Mouse (Mus musculus): Measurements from ENCODE around the gene Rims4. TPM values are rescaled to one million over a fixed set of nuclear protein-coding genes. Genes with fewer than 3 reads are reported as not detected.

The Rims4 gene
- polyA plus RNA-seq, 2 experiments, result 0.12 to 0.19 TPM

DNA sequence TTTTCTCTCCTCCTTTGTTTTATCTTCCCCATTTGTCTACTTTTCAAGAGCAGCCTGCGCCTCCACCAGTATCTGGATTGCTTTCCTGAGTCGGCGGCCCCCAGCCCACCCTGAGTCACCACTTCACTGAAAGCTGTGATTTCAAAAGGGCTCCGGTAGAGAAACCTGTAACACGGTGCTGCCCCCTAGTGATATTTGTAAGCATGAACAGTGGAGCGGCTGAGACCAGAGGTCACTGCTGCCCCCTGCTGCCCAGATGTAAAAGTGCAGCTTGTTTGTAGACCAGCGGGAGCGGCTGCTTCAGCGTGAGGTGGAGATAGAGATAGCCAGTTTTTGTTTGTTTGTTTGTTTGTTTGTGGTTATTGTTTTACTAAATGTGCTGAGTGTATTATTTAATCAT lies 80.4 kb downstream of the Rims4 start:
- H3K27ac ChIP-seq (replicated peaks; ENCODE audit: low read depth, low read length), result no peak overlapping the region
- 21% methylated on average over 9 of the region's 9 CpGs for WGBS
- no peaks in the 10 kb centered on the region for H3K36me3 ChIP-seq (ENCODE audit: control insufficient read depth, insufficient read depth, low read length)
- H3K4me1 ChIP-seq (ENCODE audit: control insufficient read depth, insufficient read depth, low read length), result no peaks in the 10 kb centered on the region
- H3K4me2 ChIP-seq (replicated peaks; ENCODE audit: low read depth, low read length, severe bottlenecking), result no peak overlapping the region
- TF ChIP-seq POLR2A (IDR thresholded peaks at IDR 0.05; ENCODE audit: borderline replicate concordance, extremely low read depth, insufficient read depth, insufficient read length), result peak; percentile 27; the same call in 1 of the 2 replicates
- no peaks in the 10 kb centered on the region for H3K27me3 ChIP-seq (ENCODE audit: control insufficient read depth, insufficient read depth, low read length)
- no peak overlapping the region for H3K4me3 ChIP-seq (replicated peaks; ENCODE audit: low read length)
- DNase-seq (ENCODE audit: low spot score) (peak; percentile 71), ATAC-seq (ENCODE audit: low FRiP score, low read depth) (peak; percentile 63; the same call in 1 of the 2 replicates)
- no peak overlapping the region for H3K9ac ChIP-seq (ENCODE audit: low read depth, low read length, severe bottlenecking)
- no peaks in the 10 kb centered on the region for H3K9me3 ChIP-seq (ENCODE audit: control insufficient read depth, low read length)

DNA sequence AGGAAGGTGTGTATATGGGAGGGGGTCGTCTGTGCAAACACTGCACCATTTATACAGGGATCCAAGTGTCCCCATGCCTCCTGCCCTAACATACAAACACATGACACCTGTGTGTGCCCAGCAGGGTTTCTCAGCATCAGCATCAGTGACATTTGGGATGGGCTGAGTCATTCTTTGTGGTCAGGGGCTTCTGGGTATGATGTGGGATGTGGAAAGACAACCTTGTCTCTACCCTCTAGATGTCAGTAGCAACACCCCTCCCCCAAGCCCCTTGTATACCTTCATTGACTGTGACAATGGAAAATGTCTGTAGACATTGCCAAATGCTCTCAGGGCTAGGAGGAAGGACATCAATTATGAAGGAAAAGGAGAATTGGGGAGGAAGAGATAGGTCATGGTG lies 87.3 kb downstream of the Rims4 start:
- Histone ChIP-seq H3K4me2 (replicated peaks; ENCODE audit: low read depth, low read length, severe bottlenecking) (no peak overlapping the region), H3K4me1 (ENCODE audit: control insufficient read depth, insufficient read depth, low read length) (no peaks in the 10 kb centered on the region), H3K27me3 (ENCODE audit: control insufficient read depth, insufficient read depth, low read length) (no peaks in the 10 kb centered on the region), H3K9me3 (ENCODE audit: control insufficient read depth, low read length) (no peaks in the 10 kb centered on the region), H3K9ac (ENCODE audit: low read depth, low read length, severe bottlenecking) (no peak overlapping the region), H3K36me3 (ENCODE audit: control insufficient read depth, insufficient read depth, low read length) (no peaks in the 10 kb centered on the region), H3K27ac (replicated peaks; ENCODE audit: low read depth, low read length) (no peak overlapping the region), H3K4me3 (replicated peaks; ENCODE audit: low read length) (no peak overlapping the region)
- ATAC-seq (ENCODE audit: low FRiP score, low read depth) (no peak), DNase-seq (ENCODE audit: low spot score) (no peak)
- WGBS, result 44% methylated on average over 1 of the region's 1 CpGs
- TF ChIP-seq POLR2A (IDR thresholded peaks at IDR 0.05; ENCODE audit: borderline replicate concordance, extremely low read depth, insufficient read depth, insufficient read length), result no peak

DNA sequence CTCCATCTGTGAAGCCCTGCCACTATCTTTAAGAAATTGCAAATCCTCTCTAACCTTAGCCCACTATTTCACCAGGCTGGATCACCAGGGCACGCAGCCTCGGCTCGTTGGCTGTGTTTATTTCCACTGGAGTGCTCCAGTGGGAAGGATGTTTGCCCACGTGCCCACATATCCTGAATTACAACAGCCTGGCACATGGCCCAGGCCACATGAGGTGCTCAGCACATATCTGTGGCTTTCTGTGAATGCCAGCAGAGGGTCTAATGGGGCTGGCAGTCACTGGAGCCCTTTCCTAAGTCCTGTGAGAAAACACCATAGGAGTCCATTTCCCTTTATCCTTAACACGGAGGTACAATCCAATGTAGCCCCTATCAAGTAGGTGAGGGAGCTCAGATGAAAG lies 92.0 kb downstream of the Rims4 start:
- ATAC-seq (ENCODE audit: low FRiP score, low read depth), result no peak
- Histone ChIP-seq H3K4me1 (ENCODE audit: control insufficient read depth, insufficient read depth, low read length) (0 out of 2 replicates have a peak, but pooled peaks cover 3% of the 10 kb centered on the region), H3K9me3 (ENCODE audit: control insufficient read depth, low read length) (no peaks in the 10 kb centered on the region), H3K36me3 (ENCODE audit: control insufficient read depth, insufficient read depth, low read length) (no peaks in the 10 kb centered on the region), H3K27ac (replicated peaks; ENCODE audit: low read depth, low read length) (no peak overlapping the region), H3K4me3 (replicated peaks; ENCODE audit: low read length) (no peak overlapping the region), H3K4me2 (replicated peaks; ENCODE audit: low read depth, low read length, severe bottlenecking) (no peak overlapping the region), H3K27me3 (ENCODE audit: control insufficient read depth, insufficient read depth, low read length) (no peaks in the 10 kb centered on the region), H3K9ac (ENCODE audit: low read depth, low read length, severe bottlenecking) (0 out of 2 replicates have a peak overlapping the region, but pooled peaks have one; percentile 7)
- WGBS, result 73% methylated on average over 5 of the region's 5 CpGs
- DNase-seq (ENCODE audit: low spot score), result no peak
- no peak for TF ChIP-seq POLR2A (IDR thresholded peaks at IDR 0.05; ENCODE audit: borderline replicate concordance, extremely low read depth, insufficient read depth, insufficient read length)

DNA sequence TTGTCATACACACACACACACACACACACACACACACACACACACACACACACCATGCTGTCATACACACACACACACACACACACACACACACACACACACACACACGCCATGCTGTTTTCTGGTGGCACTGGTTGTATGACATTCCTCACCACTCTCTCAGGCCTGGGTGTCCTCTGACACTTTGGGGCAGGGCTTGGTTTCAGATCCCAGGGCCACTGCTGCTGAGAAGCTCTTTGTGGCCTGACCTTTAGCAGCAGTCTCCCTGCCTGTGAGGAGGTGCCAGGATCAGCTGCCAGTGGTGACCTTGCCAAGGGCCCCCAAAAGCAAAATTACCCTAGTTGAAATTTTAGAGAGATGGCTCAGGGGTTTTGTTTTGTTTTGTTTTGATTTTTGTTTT lies 92.6 kb downstream of the Rims4 start:
- no peak for TF ChIP-seq POLR2A (IDR thresholded peaks at IDR 0.05; ENCODE audit: borderline replicate concordance, extremely low read depth, insufficient read depth, insufficient read length)
- H3K36me3 ChIP-seq (ENCODE audit: control insufficient read depth, insufficient read depth, low read length), result no peaks in the 10 kb centered on the region
- H3K4me3 ChIP-seq (replicated peaks; ENCODE audit: low read length), result no peak overlapping the region
- H3K27ac ChIP-seq (replicated peaks; ENCODE audit: low read depth, low read length), result no peak overlapping the region
- ATAC-seq (ENCODE audit: low FRiP score, low read depth) (no peak), DNase-seq (ENCODE audit: low spot score) (no peak)
- no peaks in the 10 kb centered on the region for H3K27me3 ChIP-seq (ENCODE audit: control insufficient read depth, insufficient read depth, low read length)
- H3K9me3 ChIP-seq (ENCODE audit: control insufficient read depth, low read length), result no peaks in the 10 kb centered on the region
- WGBS, result 84% methylated on average over 1 of the region's 1 CpGs
- no peak overlapping the region for H3K4me2 ChIP-seq (replicated peaks; ENCODE audit: low read depth, low read length, severe bottlenecking)
- 0 out of 2 replicates have a peak, but pooled peaks cover 3% of the 10 kb centered on the region for H3K4me1 ChIP-seq (ENCODE audit: control insufficient read depth, insufficient read depth, low read length)
- H3K9ac ChIP-seq (ENCODE audit: low read depth, low read length, severe bottlenecking), result no peak overlapping the region

DNA sequence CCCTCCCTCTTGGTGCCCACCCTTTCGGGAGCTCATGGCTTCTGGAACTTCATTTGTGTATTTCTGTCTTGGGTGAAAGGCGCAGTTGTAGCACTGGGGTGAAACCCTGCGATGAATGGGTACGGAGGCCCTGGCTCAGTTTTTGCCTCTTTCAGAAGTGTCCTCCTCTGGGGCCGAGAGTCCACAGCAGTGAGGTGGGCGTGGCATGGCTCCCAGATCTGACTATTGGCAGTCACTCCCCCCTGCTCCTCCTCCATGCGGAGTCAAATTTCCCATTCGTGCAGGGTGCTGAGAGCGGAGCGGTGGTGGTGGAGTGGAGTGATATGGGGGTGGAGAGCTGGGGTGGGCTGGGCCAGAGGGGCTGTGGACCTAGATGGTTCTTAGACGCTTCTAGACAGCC lies 94.7 kb downstream of the Rims4 start:
- H3K9me3 ChIP-seq (ENCODE audit: control insufficient read depth, low read length), result no peaks in the 10 kb centered on the region
- 0 out of 2 replicates have a peak, but pooled peaks cover 3% of the 10 kb centered on the region for H3K4me1 ChIP-seq (ENCODE audit: control insufficient read depth, insufficient read depth, low read length)
- no peaks in the 10 kb centered on the region for H3K36me3 ChIP-seq (ENCODE audit: control insufficient read depth, insufficient read depth, low read length)
- DNase-seq (ENCODE audit: low spot score), result peak; percentile 63
- 18% methylated on average over 9 of the region's 11 CpGs for WGBS
- H3K27ac ChIP-seq (replicated peaks; ENCODE audit: low read depth, low read length), result no peak overlapping the region
- no peak overlapping the region for H3K9ac ChIP-seq (ENCODE audit: low read depth, low read length, severe bottlenecking)
- H3K27me3 ChIP-seq (ENCODE audit: control insufficient read depth, insufficient read depth, low read length), result no peaks in the 10 kb centered on the region
- no peak for ATAC-seq (ENCODE audit: low FRiP score, low read depth)
- no peak for TF ChIP-seq POLR2A (IDR thresholded peaks at IDR 0.05; ENCODE audit: borderline replicate concordance, extremely low read depth, insufficient read depth, insufficient read length)
- no peak overlapping the region for H3K4me3 ChIP-seq (replicated peaks; ENCODE audit: low read length)
- H3K4me2 ChIP-seq (replicated peaks; ENCODE audit: low read depth, low read length, severe bottlenecking), result peak overlapping the region; percentile 30; the same call in 1 of the 2 replicates

DNA sequence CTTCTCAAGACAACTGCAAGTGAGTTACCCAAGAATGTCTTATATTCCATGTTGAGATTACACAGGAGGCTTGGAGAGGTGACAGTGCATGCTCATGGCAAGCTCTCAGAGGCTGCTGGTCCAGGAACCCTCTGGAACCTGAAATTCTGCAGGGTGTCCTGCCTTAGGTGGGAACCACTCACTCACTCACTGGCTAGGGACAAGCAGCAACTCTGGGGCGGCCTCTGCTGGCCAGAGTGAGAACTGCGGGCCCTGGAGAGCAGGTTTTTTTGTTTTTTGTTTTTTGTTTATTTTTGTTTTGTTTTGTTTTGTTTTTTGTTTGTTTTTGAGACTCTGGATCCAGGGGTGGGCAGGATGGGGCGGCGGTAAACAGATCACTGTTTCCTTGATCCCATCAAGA lies 95.2 kb downstream of the Rims4 start:
- Histone ChIP-seq H3K27ac (replicated peaks; ENCODE audit: low read depth, low read length) (no peak overlapping the region), H3K36me3 (ENCODE audit: control insufficient read depth, insufficient read depth, low read length) (no peaks in the 10 kb centered on the region), H3K27me3 (ENCODE audit: control insufficient read depth, insufficient read depth, low read length) (no peaks in the 10 kb centered on the region), H3K4me1 (ENCODE audit: control insufficient read depth, insufficient read depth, low read length) (0 out of 2 replicates have a peak, but pooled peaks cover 3% of the 10 kb centered on the region), H3K4me2 (replicated peaks; ENCODE audit: low read depth, low read length, severe bottlenecking) (peak overlapping the region; percentile 30; the same call in 1 of the 2 replicates), H3K4me3 (replicated peaks; ENCODE audit: low read length) (no peak overlapping the region), H3K9me3 (ENCODE audit: control insufficient read depth, low read length) (no peaks in the 10 kb centered on the region), H3K9ac (ENCODE audit: low read depth, low read length, severe bottlenecking) (no peak overlapping the region)
- 6% methylated on average over 4 of the region's 4 CpGs for WGBS
- no peak for TF ChIP-seq POLR2A (IDR thresholded peaks at IDR 0.05; ENCODE audit: borderline replicate concordance, extremely low read depth, insufficient read depth, insufficient read length)
- DNase-seq (ENCODE audit: low spot score) (peak; percentile 49), ATAC-seq (ENCODE audit: low FRiP score, low read depth) (no peak)
